Mouse (Mus musculus) lung, postnatal 0 days (tissue): ENCODE results near the gene Mrps27.

Experiments
- CTCF ChIP-seq: IDR thresholded peaks from 2 replicates; pipeline ENCODE4 v1.5.1; 2016; ENCODE audit warnings: antibody characterized with exemption, mild to moderate bottlenecking
- EP300 ChIP-seq: IDR thresholded peaks from 2 replicates; pipeline ENCODE4 v1.6.1; 2016; ENCODE audit warnings: antibody characterized with exemption, mild to moderate bottlenecking, control low read depth

- TF ChIP-seq CTCF (no peak), EP300 (no peak)
Measured at GRCm38 (mm10) chr13:99374191-99374590, 29.6 kb downstream of the Mrps27 start.
